Mouse (Mus musculus) C2C12 (cell line): Measurements from ENCODE around the gene Grk5. TPM values are rescaled to one million over a fixed set of nuclear protein-coding genes. Genes with fewer than 3 reads are reported as not detected.
"Not testable (repeated sequence)": the region's sequence is repeated elsewhere in the genome, so short reads cannot be mapped to it uniquely, and the experiment has no call there.

Experiments used
- H3K27me3 ChIP-seq: one replicate; pipeline ENCODE4 v1.6.1; 2011; ENCODE audit not compliant: control insufficient read depth, insufficient read depth, insufficient read length
- H3K36me3 ChIP-seq: one replicate; pipeline ENCODE4 v1.6.1; 2011; ENCODE audit not compliant: control insufficient read depth, insufficient read depth
- H3K4me3 ChIP-seq: one replicate; pipeline ENCODE4 v1.5.1; 2011; ENCODE audit warnings: mild to moderate bottlenecking, control low read depth; ENCODE audit not compliant: poor library complexity, insufficient read depth, severe bottlenecking
- H3K79me2 ChIP-seq: one replicate; pipeline ENCODE4 v1.6.1; 2011; ENCODE audit not compliant: control insufficient read depth, insufficient read depth
- H3K79me3 ChIP-seq: one replicate; pipeline ENCODE4 v1.6.1; 2011; ENCODE audit warnings: low read depth, control low read depth
- H3ac ChIP-seq: one replicate; pipeline ENCODE3; 2011; ENCODE audit warnings: low read depth; ENCODE audit not compliant: control insufficient read depth, insufficient read length
- CEBPB ChIP-seq: IDR thresholded peaks from one replicate; pipeline ENCODE4 v1.6.1; 2011; ENCODE audit warnings: low read depth, mild to moderate bottlenecking, control low read depth, moderate library complexity
- CTCF ChIP-seq: IDR thresholded peaks from one replicate; pipeline ENCODE4 v1.5.1; 2011; ENCODE audit not compliant: control insufficient read depth, insufficient read depth, insufficient read length
- FOSL1 ChIP-seq: IDR thresholded peaks from one replicate; pipeline ENCODE4 v1.8.0; 2011; ENCODE audit warnings: mild to moderate bottlenecking, low read length; ENCODE audit not compliant: poor library complexity, insufficient read depth, severe bottlenecking
- MAX ChIP-seq: IDR thresholded peaks from one replicate; pipeline ENCODE4 v1.6.1; 2011; ENCODE audit warnings: mild to moderate bottlenecking, control low read depth
- MYOD1 ChIP-seq: IDR thresholded peaks from one replicate; pipeline ENCODE4 v1.6.1; 2011; ENCODE audit warnings: low read depth; ENCODE audit not compliant: control insufficient read depth, insufficient read length
- MYOG ChIP-seq: IDR thresholded peaks from one replicate; pipeline ENCODE4 v1.6.1; 2011; ENCODE audit not compliant: control insufficient read depth, insufficient read length; ENCODE audit errors: extremely low read depth
- USF1 ChIP-seq: IDR thresholded peaks from one replicate; pipeline ENCODE4 v1.6.1; 2011; ENCODE audit warnings: low read depth, mild to moderate bottlenecking, control low read depth, moderate library complexity
- long read RNA-seq, 2 experiments: library from polyadenylated mRNA; unstranded; transcript quantifications; one replicate each; pipeline ENCODE4 v2.0.0; 2019 to 2020
- polyA plus RNA-seq: library from polyadenylated mRNA; unstranded; fragments of >200 nt; fragmentation: generic; extraction: Trizol; gene quantifications from one replicate; pipeline ENCODE4 v1.2.1, GENCODE M21; 2012; ENCODE audit warnings: missing spikeins

The Grk5 gene
- 1.1 TPM for polyA plus RNA-seq
- long read RNA-seq, experiment 1, partial matches to known transcripts = 2 of 3 reads
- long read RNA-seq, experiment 1, other reads (novel, unspliced or antisense) = 1 of 3 reads
- long read RNA-seq, experiment 2, full-length matches to known transcripts = 1 of 3 reads
- long read RNA-seq, experiment 2, partial matches to known transcripts = 1 of 3 reads
- long read RNA-seq, experiment 2, other reads (novel, unspliced or antisense) = 1 of 3 reads

DNA sequence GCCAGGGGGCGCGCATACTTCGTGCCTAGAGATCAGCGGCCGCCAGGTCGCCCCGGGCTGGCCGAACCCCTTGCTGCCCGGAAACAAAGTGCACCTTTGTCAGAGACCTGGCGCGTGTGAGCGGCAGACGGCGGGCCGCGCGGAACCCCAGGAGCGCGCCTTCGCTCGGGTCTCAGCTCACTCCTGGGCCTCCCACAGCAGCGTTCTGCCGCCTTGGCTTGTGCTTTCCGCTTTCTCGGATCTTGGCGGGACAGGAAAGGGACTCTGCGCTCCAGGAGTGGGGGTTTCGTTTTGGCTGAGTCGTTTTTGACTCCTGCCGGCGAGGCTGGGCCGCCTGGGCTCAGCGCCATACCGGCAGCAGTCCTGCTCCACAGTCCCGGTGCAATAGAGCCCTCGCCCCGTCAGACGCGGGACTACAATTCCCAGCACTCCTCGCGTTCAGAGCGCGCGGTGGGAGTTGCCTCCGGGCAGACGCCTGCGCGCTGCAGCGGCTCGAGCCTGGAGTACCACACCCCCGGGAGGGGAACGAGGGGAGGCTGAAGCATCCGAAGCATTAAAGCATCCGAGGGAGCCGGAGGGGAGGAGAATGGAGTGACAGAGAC is at the start of gene Grk5:
Gene Grk5, plus strand, starts transcription at position 36 of the 602 bp plus-strand sequence.
- TF ChIP-seq FOSL1 = no peak
- TF ChIP-seq CTCF = peak; percentile 80
- no peak for TF ChIP-seq MYOG
- no peak for TF ChIP-seq USF1
- TF ChIP-seq CEBPB = no peak
- TF ChIP-seq MYOD1 = no peak
- Histone ChIP-seq H3K27me3 (no peaks in the 10 kb centered on the region), H3K4me3 (peak within 1 kb of the TSS; percentile 64), H3ac (peak within 1 kb of the TSS; percentile 98), H3K79me2 (no peaks in the 10 kb centered on the region), H3K79me3 (no peaks in the 10 kb centered on the region), H3K36me3 (no peaks in the 10 kb centered on the region)

DNA sequence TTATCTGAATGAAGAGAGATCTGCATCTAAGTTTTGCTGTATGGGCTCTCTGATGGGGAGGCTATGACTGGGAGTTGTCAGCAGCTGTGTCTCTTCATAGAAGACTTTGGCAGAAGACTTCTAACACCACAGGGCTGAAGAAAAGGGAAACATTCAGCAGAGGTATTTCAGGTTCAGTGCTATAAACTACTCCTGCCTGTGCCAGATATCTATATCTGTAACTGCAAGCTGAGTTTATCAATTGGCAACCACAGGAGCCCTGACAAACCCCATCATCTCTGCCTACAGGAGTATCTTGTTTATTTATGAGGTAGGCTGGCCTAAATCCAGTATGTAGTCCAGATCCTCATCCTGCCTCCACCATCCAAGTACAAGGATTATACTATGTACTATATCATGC is 46.2 kb upstream of the Grk5 start:
- Histone ChIP-seq H3K79me2 (no peaks in the 10 kb centered on the region), H3K27me3 (no peaks in the 10 kb centered on the region), H3K79me3 (no peaks in the 10 kb centered on the region), H3K4me3 (no peak overlapping the region), H3K36me3 (peaks cover 9% of the 10 kb centered on the region), H3ac (no peak overlapping the region)
- TF ChIP-seq MYOD1 (no peak), USF1 (no peak), CTCF (no peak), MAX (no peak), CEBPB (no peak), FOSL1 (no peak), MYOG (no peak)

DNA sequence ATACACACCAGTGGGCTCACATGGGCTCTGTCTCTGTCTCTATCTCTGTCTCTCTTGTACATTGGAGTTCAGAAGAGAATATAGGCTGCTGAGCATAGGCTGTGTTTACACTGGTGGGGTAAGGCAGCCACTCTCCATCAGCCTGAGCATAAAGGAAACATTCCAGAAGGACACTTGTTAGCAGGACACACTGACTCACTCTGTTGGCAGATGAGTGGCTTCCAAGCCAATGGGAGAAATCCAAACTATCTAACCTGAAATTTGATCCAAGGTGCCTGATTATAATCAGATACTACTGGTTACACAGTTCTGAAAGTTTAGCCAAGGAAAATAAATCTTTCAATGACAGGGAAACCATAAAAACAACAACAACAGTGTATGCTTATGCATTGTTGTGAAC is 43.8 kb upstream of the Grk5 start:
- Histone ChIP-seq H3K79me3 (no peaks in the 10 kb centered on the region), H3K36me3 (peaks cover 7% of the 10 kb centered on the region), H3K4me3 (no peak overlapping the region), H3K27me3 (no peaks in the 10 kb centered on the region), H3ac (no peak overlapping the region), H3K79me2 (no peaks in the 10 kb centered on the region)
- TF ChIP-seq FOSL1 (no peak), MAX (no peak)

DNA sequence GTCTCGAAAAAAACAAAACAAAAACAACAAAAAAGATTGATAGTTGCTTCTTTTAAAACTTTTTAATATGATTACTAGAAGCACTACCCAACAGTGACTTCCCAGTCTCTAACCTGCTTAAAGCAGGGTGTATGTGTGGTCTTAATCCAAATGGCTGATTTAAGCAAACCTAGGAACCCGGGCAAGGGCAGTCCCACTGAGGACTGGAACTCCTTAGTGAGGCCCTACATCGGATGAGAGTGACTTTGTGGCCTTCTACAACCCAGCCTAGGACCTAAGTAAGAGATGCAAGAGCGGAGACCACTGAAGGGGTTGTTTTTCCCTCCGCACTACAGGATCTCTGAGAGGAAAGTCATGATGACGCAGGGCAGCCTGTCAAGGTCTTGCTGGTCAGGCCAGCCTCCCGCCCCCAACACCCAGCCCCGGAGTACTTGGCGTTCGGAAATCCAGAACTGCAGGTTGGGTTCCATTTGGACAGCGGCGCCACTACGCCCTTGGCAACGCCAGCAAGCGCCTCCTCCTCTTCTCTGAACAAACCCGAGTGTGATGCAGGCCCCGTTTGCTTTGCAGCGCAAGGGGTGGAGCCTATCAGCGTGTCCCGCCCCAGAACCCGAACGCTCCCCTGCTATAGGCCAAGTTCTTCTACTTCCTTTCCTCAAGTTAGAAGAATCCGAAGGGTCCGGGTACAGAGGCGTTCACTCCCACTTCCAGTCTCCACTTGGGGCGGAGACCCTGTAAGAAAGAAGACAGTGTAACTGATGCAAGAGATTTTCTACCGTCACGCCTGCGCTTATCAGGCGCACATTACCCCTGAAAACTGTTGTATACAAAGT is 28.5 kb upstream of the Grk5 start, which contains the start of gene Sfxn4:
Gene Sfxn4, minus strand, starts transcription at position 612 of the 833 bp plus-strand sequence.
- Histone ChIP-seq H3ac (peak within 1 kb of the TSS; percentile 14), H3K27me3 (no peaks in the 10 kb centered on the region), H3K4me3 (peak within 1 kb of the TSS; percentile 18), H3K79me2 (no peaks in the 10 kb centered on the region), H3K36me3 (peaks cover 18% of the 10 kb centered on the region), H3K79me3 (peaks cover 1% of the 10 kb centered on the region)
- TF ChIP-seq FOSL1 (no peak), USF1 (no peak), CEBPB (no peak), CTCF (no peak), MYOD1 (no peak), MAX (peak; percentile 14)

DNA sequence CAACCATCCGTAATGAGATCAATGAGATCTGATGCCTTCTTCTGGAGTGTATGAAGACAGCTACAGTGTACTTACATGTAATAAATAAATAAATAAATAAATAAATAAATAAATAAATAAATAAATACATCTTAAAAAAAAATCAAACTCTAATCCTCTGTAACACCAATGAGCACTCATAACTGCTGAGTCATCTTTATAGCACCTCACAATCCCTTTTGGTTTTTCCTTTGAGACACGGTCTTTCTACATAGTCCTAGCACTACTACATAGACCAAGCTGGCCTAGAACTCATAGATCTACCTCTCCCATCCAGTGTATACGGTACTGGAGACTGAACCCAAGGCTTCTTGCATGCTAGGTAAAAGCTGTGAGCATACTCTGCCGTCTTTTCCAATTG is 23.4 kb upstream of the Grk5 start:
- H3K36me3 ChIP-seq = peaks cover 47% of the 10 kb centered on the region
- H3K79me3 ChIP-seq, H3K4me3 ChIP-seq, H3K79me2 ChIP-seq, H3ac ChIP-seq, H3K27me3 ChIP-seq: not testable (repeated sequence)

DNA sequence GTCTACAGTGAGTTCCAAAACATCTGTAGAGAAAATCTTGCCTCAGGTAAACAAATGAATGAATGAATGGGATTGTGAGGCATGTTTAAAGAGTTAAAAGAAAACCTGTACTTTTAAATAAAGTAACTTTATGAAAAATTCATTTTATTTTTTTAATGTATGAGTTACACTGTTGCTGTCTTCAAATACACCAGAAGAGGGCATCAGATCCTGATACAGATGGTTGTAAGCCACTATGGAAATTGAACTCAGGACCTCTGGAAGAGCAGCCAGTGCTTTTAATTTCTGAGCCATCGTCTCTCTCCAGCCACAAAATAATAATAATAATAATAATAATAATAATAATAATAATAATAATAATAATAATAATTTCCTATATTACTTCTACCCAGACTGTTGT is 19.1 kb upstream of the Grk5 start:
- H3K4me3 ChIP-seq = no peak overlapping the region
- TF ChIP-seq MAX (no peak), CTCF (no peak), MYOG (no peak), USF1 (no peak), CEBPB (no peak), FOSL1 (no peak), MYOD1 (no peak)
- H3K27me3 ChIP-seq = no peaks in the 10 kb centered on the region
- H3K79me3 ChIP-seq = peaks cover 9% of the 10 kb centered on the region
- H3ac ChIP-seq = no peak overlapping the region
- peaks cover 18% of the 10 kb centered on the region for H3K79me2 ChIP-seq
- H3K36me3 ChIP-seq = peaks cover 45% of the 10 kb centered on the region
